Mouse (Mus musculus) forebrain, embryonic 15.5 days (tissue): Measurements from ENCODE around the gene Phtf2. TPM values are rescaled to one million over a fixed set of nuclear protein-coding genes. Genes with fewer than 3 reads are reported as not detected.
"Not testable (repeated sequence)": the region's sequence is repeated elsewhere in the genome, so short reads cannot be mapped to it uniquely, and the experiment has no call there.

Experiments used
- ATAC-seq: fragments of 200-750 bp; cut with Nextera tagmentation; replicated peaks from 2 replicates; pipeline ENCODE4 v1.8.0; 2017; ENCODE audit warnings: mild to moderate bottlenecking, moderate TSS enrichment, moderate library complexity
- H3K27ac ChIP-seq: fragments of 300-500 bp; sonication (generic); replicated peaks from 2 replicates; pipeline ENCODE4 v1.5.1; 2015; ENCODE audit warnings: mild to moderate bottlenecking, inconsistent platforms
- H3K27me3 ChIP-seq: fragments of 300-500 bp; sonication (generic); 2 replicates; pipeline ENCODE4 v1.6.1; 2015; ENCODE audit warnings: inconsistent platforms
- H3K36me3 ChIP-seq: fragments of 300-500 bp; sonication (generic); 2 replicates; pipeline ENCODE4 v1.6.1; 2015; ENCODE audit warnings: mild to moderate bottlenecking, inconsistent platforms
- H3K4me1 ChIP-seq: fragments of 300-500 bp; sonication (generic); 2 replicates; pipeline ENCODE4 v1.6.1; 2015; ENCODE audit warnings: inconsistent platforms
- H3K4me2 ChIP-seq: fragments of 300-500 bp; sonication (generic); replicated peaks from 2 replicates; pipeline ENCODE4 v1.6.1; 2015; ENCODE audit warnings: mild to moderate bottlenecking, inconsistent platforms
- H3K4me3 ChIP-seq: fragments of 300-500 bp; sonication (generic); 2 replicates; pipeline ENCODE4 v1.5.1; 2015; ENCODE audit warnings: mild to moderate bottlenecking, inconsistent platforms
- H3K9ac ChIP-seq: fragments of 300-500 bp; sonication (generic); replicated peaks from 2 replicates; pipeline ENCODE4 v1.6.1; 2015; ENCODE audit warnings: mild to moderate bottlenecking, inconsistent platforms
- H3K9me3 ChIP-seq: fragments of 300-500 bp; sonication (generic); 2 replicates; pipeline ENCODE4 v1.6.1; 2016; ENCODE audit warnings: inconsistent platforms
- WGBS: fragments of 180-500 bp; shearing (Covaris S2); methylation state at CpG from one replicate; pipeline ENCODE4 v1.1.7; 2015; ENCODE audit warnings: mixed read lengths; 5-methylcytosine and 5-hydroxymethylcytosine counted together
- polyA plus RNA-seq: library from polyadenylated mRNA; unstranded; fragments of >200 nt; fragmentation: Nextera tagmentation; extraction: Ambion mirVana; gene quantifications from 2 replicates; pipeline ENCODE4 v1.2.1, GENCODE M21; 2015

Phtf2 gene
- polyA plus RNA-seq, 1 experiment from 2014 or later, result 24.4 TPM

GRCm38 (mm10) chr5:20753963-20754362, 128.0 kb downstream of the Phtf2 start:
- Histone ChIP-seq H3K27me3 (no peaks in the 10 kb centered on the region), H3K9me3 (no peaks in the 10 kb centered on the region), H3K4me2 (no peak overlapping the region), H3K4me3 (no peak overlapping the region), H3K9ac (no peak overlapping the region), H3K36me3 (no peaks in the 10 kb centered on the region; the same call in 1 of the 2 replicates), H3K4me1 (peaks cover 21% of the 10 kb centered on the region), H3K27ac (no peak overlapping the region)
- WGBS, result 61% methylated on average over 5 of the region's 5 CpGs
- no peak for ATAC-seq

- H3K4me3 ChIP-seq, result no peak overlapping the region
- no peak overlapping the region for H3K9ac ChIP-seq
- no peaks in the 10 kb centered on the region for H3K27me3 ChIP-seq
- H3K4me2 ChIP-seq, result no peak overlapping the region
- no peaks in the 10 kb centered on the region for H3K9me3 ChIP-seq
- no peak overlapping the region for H3K27ac ChIP-seq
- 27% methylated on average over 2 of the region's 2 CpGs for WGBS
- peaks cover 29% of the 10 kb centered on the region for H3K4me1 ChIP-seq
- no peaks in the 10 kb centered on the region; the same call in 1 of the 2 replicates for H3K36me3 ChIP-seq
- ATAC-seq, result no peak
Measured at GRCm38 (mm10) chr5:20753096-20753495, 128.8 kb downstream of the Phtf2 start.

DNA sequence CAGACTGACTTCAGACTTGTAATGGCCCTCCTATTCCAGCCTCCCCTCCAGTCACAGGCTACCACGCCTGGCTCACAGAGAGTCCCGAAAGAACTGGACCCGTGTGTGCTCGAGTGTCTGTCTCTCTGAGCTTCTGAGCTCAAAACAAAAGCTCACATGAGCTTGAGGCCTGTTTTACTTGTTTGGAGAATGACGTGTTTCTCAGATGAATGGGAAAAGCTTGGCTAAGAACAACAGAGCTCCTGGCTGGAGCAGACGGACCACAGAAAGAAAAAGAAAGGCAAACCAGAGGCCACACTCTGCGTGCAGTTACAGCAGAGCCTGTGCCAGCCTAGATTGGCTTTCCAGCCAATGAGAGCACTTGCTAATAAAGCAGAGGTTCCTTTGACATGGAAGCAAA, 130.2 kb downstream of the Phtf2 start:
- Histone ChIP-seq H3K4me2 (no peak overlapping the region), H3K4me3 (no peak overlapping the region), H3K4me1 (peaks cover 38% of the 10 kb centered on the region), H3K27me3 (no peaks in the 10 kb centered on the region), H3K27ac (peak overlapping the region; percentile 42; the same call in 1 of the 2 replicates), H3K9me3 (no peaks in the 10 kb centered on the region), H3K36me3 (no peaks in the 10 kb centered on the region), H3K9ac (no peak overlapping the region)
- peak; percentile 80 for ATAC-seq
- 5% methylated on average over 7 of the region's 7 CpGs for WGBS

DNA sequence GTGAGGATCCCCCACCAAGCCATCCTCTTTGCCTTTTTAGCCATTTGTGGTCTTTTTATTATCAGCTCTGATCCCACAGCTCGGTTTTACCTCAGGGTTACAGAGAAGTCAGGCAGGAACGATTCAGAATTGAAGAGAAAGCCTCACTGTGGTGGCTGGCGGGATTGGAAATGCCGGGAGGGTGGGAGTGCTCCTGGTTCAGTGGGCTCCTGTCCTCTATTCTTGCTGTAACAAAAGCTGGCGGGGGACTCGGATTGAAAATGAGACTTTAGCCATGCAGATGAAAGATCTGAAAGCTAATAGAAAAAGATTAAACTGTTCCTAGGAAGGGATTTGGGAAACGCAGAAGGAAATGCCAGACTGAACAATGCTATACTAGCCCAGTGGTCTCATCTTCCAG, 130.9 kb downstream of the Phtf2 start:
- H3K27ac ChIP-seq, result 0 out of 2 replicates have a peak overlapping the region, but pooled peaks have one; percentile 42
- H3K36me3 ChIP-seq, result no peaks in the 10 kb centered on the region
- no peak overlapping the region for H3K4me3 ChIP-seq
- no peaks in the 10 kb centered on the region for H3K27me3 ChIP-seq
- no peak for ATAC-seq
- H3K9ac ChIP-seq, result no peak overlapping the region
- peaks cover 38% of the 10 kb centered on the region for H3K4me1 ChIP-seq
- no peaks in the 10 kb centered on the region for H3K9me3 ChIP-seq
- WGBS, result 15% methylated on average over 7 of the region's 7 CpGs
- H3K4me2 ChIP-seq, result no peak overlapping the region

DNA sequence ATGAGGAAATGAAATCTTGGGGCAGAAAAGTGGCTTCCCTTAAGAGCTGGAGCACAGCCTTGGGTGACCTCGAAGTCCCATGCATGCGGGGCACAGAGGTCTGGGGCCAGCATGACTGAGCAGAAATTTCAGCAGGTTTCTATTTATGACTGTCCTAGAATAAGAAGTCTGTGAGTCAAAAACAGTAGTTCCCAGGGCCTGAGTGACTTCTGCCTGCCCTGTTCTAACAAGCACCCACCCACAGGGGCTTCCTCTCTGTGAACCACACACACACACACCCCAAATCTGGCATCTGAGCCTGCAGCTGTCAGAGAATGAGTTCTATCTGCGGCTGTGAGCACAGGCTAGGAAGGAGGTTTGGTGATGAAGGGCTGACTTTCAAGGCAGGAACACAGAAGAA, 132.4 kb downstream of the Phtf2 start:
- Histone ChIP-seq H3K4me2 (no peak overlapping the region), H3K36me3 (no peaks in the 10 kb centered on the region), H3K27ac (no peak overlapping the region), H3K27me3 (no peaks in the 10 kb centered on the region), H3K9me3 (no peaks in the 10 kb centered on the region), H3K4me1 (peaks cover 38% of the 10 kb centered on the region), H3K4me3 (no peak overlapping the region), H3K9ac (no peak overlapping the region)
- 87% methylated on average over 3 of the region's 3 CpGs for WGBS
- ATAC-seq, result no peak

DNA sequence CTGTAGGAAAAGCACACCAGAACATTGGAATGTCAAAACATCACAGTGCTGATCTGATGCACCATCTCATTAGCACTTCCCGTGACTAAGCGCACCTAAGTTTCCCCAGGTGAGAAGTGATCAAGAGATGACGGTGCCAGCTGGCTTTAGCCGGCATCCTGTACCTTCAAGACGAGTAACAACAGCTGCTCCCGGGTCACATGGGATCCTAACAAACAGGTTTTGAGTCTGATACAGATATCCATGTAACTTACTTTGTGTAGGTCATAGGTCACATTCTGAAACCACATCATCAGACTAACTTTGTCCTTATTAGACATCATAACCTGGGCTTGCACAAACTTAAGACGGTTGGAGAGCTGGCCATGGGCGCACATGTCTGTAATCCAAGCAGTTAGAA, 133.1 kb downstream of the Phtf2 start:
- Histone ChIP-seq H3K9me3 (no peaks in the 10 kb centered on the region), H3K36me3 (no peaks in the 10 kb centered on the region), H3K9ac (no peak overlapping the region), H3K27me3 (no peaks in the 10 kb centered on the region), H3K4me3 (no peak overlapping the region), H3K4me2 (no peak overlapping the region), H3K27ac (no peak overlapping the region), H3K4me1 (peaks cover 38% of the 10 kb centered on the region)
- ATAC-seq, result no peak
- WGBS, result 82% methylated on average over 8 of the region's 8 CpGs

GRCm38 (mm10) chr5:20748142-20748541, 133.8 kb downstream of the Phtf2 start:
- Histone ChIP-seq H3K9ac (no peak overlapping the region), H3K36me3 (no peaks in the 10 kb centered on the region), H3K27ac (peak overlapping the region; percentile 52; the same call in 1 of the 2 replicates), H3K4me1 (peaks cover 38% of the 10 kb centered on the region), H3K4me2 (no peak overlapping the region), H3K4me3 (no peak overlapping the region), H3K27me3 (no peaks in the 10 kb centered on the region), H3K9me3 (no peaks in the 10 kb centered on the region)
- ATAC-seq, result peak; percentile 76
- WGBS, result 25% methylated on average over 4 of the region's 4 CpGs

DNA sequence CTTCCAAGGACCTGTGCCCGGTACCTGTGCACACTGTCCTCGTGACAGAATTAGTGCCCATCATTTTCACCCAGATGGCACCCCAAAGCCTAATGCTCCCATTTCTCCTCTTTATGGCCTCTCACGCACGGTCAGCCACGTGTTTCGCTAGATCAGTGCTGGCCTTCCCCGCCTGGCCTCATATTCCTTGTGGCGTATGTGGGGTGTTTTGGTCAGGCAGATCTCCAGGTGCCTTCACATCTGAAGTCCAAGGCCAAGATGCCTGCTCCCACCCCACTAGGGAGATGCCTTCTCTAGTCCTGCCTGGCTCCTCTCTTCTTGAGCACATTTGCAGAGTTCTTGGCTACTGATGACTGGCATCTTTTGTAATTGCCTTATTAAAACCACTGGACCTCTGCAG, 140.0 kb downstream of the Phtf2 start:
- no peak overlapping the region for H3K9ac ChIP-seq
- WGBS, result 92% methylated on average over 8 of the region's 8 CpGs
- H3K36me3 ChIP-seq, result no peaks in the 10 kb centered on the region
- H3K9me3 ChIP-seq, result no peaks in the 10 kb centered on the region
- no peak overlapping the region for H3K27ac ChIP-seq
- no peaks in the 10 kb centered on the region for H3K4me1 ChIP-seq
- no peak overlapping the region for H3K4me2 ChIP-seq
- ATAC-seq, result no peak
- H3K4me3 ChIP-seq, result no peak overlapping the region
- H3K27me3 ChIP-seq, result no peaks in the 10 kb centered on the region

DNA sequence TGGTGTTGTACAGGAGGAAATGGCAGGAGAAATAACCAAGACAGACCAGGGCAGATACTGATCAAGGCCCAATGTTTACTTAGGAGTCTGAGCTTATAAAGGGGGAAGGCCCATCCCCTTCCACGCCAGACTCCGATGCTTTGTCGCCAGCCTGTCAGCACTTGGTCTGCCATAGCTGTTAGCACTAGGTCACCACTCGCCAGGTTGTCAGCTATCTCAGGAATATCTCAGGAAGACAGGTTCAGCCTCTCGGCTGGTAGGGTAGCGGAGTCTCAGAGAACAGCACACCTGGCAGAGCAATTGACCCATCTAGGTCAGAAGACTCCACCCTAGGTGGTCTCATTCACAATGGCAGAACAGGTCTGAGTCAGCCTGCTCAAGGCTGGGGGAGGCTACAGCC, 140.7 kb downstream of the Phtf2 start:
- Histone ChIP-seq H3K4me2 (no peak overlapping the region), H3K4me3 (no peak overlapping the region), H3K4me1 (no peaks in the 10 kb centered on the region), H3K36me3 (no peaks in the 10 kb centered on the region), H3K9ac (no peak overlapping the region), H3K27ac (no peak overlapping the region), H3K9me3 (no peaks in the 10 kb centered on the region), H3K27me3 (no peaks in the 10 kb centered on the region)
- WGBS, result 87% methylated on average over 6 of the region's 6 CpGs
- no peak for ATAC-seq

GRCm38 (mm10) chr5:20738795-20739194, 143.1 kb downstream of the Phtf2 start:
- Histone ChIP-seq H3K9ac (no peak overlapping the region), H3K27me3 (no peaks in the 10 kb centered on the region), H3K4me1 (no peaks in the 10 kb centered on the region), H3K4me3 (no peak overlapping the region), H3K4me2 (no peak overlapping the region), H3K27ac (no peak overlapping the region), H3K9me3 (no peaks in the 10 kb centered on the region), H3K36me3 (no peaks in the 10 kb centered on the region)
- no peak for ATAC-seq
- WGBS, result 66% methylated on average over 2 of the region's 2 CpGs

DNA sequence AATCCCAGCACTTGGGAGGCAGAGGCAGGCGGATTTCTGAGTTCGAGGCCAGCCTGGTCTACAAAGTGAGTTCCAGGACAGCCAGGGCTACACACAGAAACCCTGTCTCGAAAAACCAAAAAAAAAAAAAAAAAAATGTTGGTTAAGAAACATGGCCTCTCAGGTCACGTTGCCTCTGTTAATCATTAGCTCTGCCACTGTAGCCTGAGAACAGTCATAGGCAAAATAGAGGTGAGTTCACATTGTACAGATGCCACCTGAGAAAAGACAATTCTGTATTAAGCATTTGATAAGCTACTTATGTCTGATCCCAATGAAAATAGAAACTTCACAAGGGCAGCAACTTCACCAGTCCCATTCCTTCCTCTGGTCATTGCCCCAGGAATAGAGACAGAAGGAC, 158.7 kb downstream of the Phtf2 start:
- H3K4me1 ChIP-seq, H3K4me3 ChIP-seq, H3K9ac ChIP-seq, H3K27me3 ChIP-seq, H3K27ac ChIP-seq, ATAC-seq, H3K9me3 ChIP-seq, H3K36me3 ChIP-seq, H3K4me2 ChIP-seq: not testable (repeated sequence)
- 88% methylated on average over 4 of the region's 4 CpGs for WGBS

DNA sequence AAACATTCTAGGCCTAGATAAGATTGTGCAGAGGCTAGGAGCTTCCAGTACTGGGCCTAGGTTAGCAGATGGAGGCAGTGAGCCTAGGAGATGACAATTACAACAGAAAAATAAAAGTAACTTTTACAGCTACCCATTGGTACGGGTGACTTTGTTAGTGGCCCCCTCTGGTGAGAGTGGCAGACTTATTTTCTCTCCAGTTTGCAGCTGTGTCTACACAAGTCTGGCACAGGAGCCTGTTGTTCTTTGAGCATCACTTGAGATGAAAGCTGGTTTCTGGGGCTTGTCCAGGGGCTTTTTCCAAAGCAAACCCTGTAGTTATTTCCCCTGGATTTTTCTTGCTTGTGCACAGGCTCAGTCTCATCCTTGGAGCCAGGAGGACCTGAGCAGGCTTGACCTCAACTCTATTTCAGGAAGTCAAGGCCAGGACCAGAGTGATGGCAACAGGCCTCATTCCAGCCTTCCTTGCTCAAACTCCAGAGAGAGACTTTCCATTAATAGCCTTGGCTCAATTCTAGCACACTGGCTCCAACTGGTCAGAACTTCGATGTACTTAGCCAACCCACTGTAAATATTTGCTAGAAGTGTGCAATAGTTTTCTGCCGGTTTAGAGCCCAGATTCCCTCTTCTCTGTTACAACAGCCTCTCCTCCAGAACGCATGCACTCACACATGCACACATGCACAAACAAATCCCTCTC, 161.6 kb downstream of the Phtf2 start:
- H3K4me3 ChIP-seq, result no peak overlapping the region
- ATAC-seq, result no peak
- no peak overlapping the region for H3K4me2 ChIP-seq
- H3K9ac ChIP-seq, result no peak overlapping the region
- H3K27me3 ChIP-seq, result no peaks in the 10 kb centered on the region
- H3K36me3 ChIP-seq, result no peaks in the 10 kb centered on the region
- 83% methylated on average over 4 of the region's 4 CpGs for WGBS
- H3K9me3 ChIP-seq, result no peaks in the 10 kb centered on the region
- no peak overlapping the region for H3K27ac ChIP-seq
- no peaks in the 10 kb centered on the region for H3K4me1 ChIP-seq

- 96% methylated on average over 6 of the region's 6 CpGs for WGBS
- not testable (repeated sequence) for H3K4me1 ChIP-seq, H3K27ac ChIP-seq, H3K9ac ChIP-seq, H3K4me3 ChIP-seq, ATAC-seq, H3K9me3 ChIP-seq, H3K27me3 ChIP-seq, H3K4me2 ChIP-seq, H3K36me3 ChIP-seq
Measured at GRCm38 (mm10) chr5:20715980-20716379, 165.9 kb downstream of the Phtf2 start.
